Mouse (Mus musculus): ENCODE data around the gene Gm45753.
A peak's percentile ranks its signal among the peaks of the same experiment; 100 is the strongest.

Gene Gm45753

DNA sequence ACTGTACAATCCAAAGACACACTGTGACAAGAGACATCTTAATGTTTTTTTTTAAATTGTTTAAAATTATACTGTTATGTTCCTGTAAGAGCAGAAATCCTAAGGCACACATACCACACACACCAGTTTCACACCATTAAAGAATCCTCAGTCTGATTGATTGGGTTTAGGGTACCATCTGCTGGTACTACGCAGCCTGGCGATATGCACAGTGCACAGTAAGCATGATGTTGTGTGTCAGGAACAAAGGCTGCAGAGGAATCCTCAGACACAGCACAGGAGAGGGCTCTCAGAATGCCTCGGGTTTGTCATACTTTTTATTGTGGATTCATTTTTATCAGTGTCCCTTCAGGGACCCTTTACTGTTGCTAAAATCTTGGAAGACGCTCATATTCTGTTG is 33.9 kb downstream of the Gm45753 start:
- DNase-seq (ENCODE audit: low spot score in 2 of 2): no peak

DNA sequence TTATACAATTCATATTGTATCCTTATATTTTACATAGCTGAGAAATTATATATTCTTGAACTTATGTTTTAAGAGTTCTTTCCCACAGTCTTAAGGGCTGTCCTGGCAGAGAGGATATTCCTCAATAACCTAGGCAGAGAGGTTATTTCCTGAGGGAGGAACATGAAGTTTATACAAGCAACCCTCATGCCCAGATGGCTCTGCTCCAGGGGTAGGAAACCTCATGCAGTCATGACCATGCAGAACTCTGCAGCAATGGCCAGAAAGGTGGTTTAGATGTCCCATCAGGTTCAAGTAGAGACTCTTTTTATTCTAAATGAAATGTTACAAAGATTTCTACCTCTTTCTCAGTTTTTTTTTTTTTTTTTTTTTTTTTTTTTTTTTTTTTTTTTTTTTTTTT is 39.2 kb downstream of the Gm45753 start:
- DNase-seq (ENCODE audit: low spot score in 2 of 2): no peak

- DNase-seq (ENCODE audit: low spot score in 2 of 2): no peak
Measured at GRCm38 (mm10) chr8:45268485-45268884, 39.8 kb downstream of the Gm45753 start.

GRCm38 (mm10) chr8:45267611-45268391 is 40.5 kb downstream of the Gm45753 start:
- DNase-seq (ENCODE audit: low spot score in 2 of 2): peak in 1 of 2 experiments; percentile 11

- DNase-seq (ENCODE audit: low spot score in 2 of 2): no peak
Measured at GRCm38 (mm10) chr8:45266993-45267392, 41.3 kb downstream of the Gm45753 start.

DNA sequence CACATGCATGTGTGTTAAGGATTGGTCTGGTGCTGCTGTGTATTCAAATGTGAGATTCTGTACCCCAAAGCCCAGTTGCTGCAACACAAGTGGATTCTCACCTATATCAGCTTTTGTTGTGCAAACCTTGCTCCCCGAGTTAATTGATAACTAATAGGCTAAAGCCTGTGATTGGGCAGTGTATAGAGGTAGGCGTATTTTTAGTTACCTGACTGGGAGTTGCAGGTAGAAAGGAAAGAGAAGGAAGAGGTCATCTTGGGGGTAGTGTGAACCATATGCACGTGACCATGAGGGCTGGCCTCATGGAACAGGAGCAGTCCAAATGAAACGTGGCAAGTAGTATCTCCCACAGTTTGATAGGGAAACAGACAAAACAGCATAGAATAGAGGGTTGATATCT is 43.3 kb downstream of the Gm45753 start:
- DNase-seq (ENCODE audit: low spot score in 2 of 2): no peak

DNA sequence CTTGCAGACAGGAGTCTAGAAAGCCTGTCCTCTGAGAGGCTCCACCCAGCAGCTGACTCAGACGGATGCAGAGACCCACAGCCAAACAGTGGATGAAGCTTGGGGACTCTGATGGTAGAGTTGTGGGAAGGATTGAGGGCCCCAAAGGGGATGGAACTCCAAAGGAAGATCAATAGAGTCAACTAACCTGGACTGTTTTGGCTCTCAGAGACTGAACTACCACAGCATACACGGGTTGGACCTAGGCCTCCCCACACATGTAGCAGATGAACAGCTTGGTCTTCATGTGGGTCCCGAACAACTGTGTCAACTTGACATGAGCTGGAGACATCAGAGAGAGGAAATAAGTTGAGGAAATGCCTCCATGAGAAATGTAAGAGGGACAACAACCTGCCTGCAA is 45.4 kb downstream of the Gm45753 start:
- no peak for DNase-seq (ENCODE audit: low spot score in 2 of 2)

- no peak for DNase-seq (ENCODE audit: low spot score in 2 of 2)
Measured at GRCm38 (mm10) chr8:45261920-45262319, 46.3 kb downstream of the Gm45753 start, which contains the start of gene F11. TSS of gene F11 (minus strand) at chr8:45262031.

- DNase-seq (ENCODE audit: low spot score in 2 of 2): no peak
Measured at GRCm38 (mm10) chr8:45258421-45258820, 49.8 kb downstream of the Gm45753 start.

DNA sequence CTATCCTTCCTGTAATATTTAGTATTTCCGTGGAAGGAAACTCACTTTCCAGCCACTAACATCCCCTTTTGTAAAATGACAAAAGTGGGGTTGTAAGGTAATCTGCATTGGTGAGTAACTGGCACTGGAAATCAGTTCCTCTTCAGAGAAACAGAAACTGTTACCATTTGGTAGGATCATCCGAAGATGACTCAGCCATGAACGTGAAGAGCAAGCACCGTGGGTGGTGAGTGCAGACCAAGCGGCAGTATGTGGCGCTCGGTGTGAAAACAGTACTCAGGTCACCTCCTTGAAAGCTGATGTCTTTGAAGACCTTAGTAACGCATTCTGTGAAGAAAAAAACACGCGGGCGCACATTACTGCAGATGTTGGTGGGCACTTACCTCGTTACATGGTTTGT is 53.2 kb downstream of the Gm45753 start:
- DNase-seq (ENCODE audit: low spot score in 2 of 2): no peak

GRCm38 (mm10) chr8:45254194-45254842 is 53.9 kb downstream of the Gm45753 start:
- no peak for DNase-seq (ENCODE audit: low spot score in 2 of 2)

GRCm38 (mm10) chr8:45253586-45253985 is 54.7 kb downstream of the Gm45753 start:
- DNase-seq (ENCODE audit: low spot score in 2 of 2): no peak

- no peak for DNase-seq (ENCODE audit: low spot score in 2 of 2)
Measured at GRCm38 (mm10) chr8:45253111-45253510, 55.2 kb downstream of the Gm45753 start.

GRCm38 (mm10) chr8:45246307-45246706 is 62.0 kb downstream of the Gm45753 start:
- no peak for DNase-seq (ENCODE audit: low spot score in 2 of 2)

- DNase-seq (ENCODE audit: low spot score in 2 of 2): no peak
Measured at GRCm38 (mm10) chr8:45239363-45239762, 68.9 kb downstream of the Gm45753 start.

DNA sequence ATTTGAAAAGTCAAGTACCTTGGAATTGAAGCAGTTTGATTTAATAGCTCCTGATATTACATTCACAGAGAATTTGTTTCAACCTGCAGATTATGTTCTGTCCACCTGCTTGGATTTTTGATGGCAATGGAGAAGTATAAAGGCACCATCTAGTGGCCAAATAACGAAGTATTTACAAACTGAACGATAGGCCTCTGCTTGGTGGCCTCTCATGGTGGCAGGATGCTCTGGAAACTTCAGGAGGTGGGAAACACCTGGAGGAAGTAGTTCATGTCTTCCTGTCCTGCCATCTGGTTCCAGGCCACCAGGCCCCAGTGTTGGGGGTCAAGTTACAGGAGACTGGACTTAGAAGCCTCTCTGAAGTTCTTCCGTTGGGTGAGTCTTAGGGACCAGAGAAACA is 70.0 kb downstream of the Gm45753 start:
- DNase-seq (ENCODE audit: low spot score in 2 of 2): no peak

DNA sequence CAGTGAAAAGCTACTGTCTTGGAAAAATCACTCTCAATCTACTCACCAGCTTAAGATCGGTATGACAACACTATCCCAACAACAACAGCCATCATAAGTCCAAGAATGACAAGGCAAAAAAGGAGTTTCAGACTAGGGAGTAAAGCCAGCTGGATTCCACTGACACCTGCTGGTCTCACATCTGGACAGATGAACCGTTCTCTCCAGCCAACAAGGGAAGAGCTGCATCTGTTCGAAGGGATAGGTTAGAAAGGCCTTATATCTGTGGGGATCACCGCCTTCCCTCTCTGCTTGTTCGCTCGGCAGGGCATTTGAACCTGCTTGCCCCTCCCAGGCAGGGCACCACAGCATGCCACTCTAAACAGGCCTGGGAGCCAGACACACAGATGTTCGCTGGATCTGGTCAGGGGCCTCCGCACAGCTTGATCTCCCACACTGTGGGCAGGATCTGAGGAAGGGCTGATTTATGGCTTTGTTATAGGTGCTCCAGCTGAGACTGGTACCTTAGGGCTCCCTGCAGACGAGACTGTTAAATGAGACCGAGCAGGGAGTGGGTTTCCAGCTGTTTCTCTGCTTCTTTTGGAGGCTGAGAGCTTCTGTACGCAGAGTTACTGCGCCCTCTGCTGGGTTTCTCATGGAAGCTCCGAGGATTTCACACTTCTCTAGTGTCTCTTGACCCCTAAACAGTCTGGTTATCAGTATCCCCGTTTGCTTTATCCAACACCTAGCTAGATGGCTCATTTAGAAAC is 71.9 kb downstream of the Gm45753 start:
- peak; percentile 16 to 22 for DNase-seq (ENCODE audit: low spot score in 2 of 2)

- no peak for DNase-seq (ENCODE audit: low spot score in 2 of 2)
Measured at GRCm38 (mm10) chr8:45235228-45235627, 73.0 kb downstream of the Gm45753 start.

GRCm38 (mm10) chr8:45233256-45233655 is 75.0 kb downstream of the Gm45753 start:
- no peak for DNase-seq (ENCODE audit: low spot score in 2 of 2)

Measured in urinary bladder, postnatal 36 days (tissue).